Mouse (Mus musculus): ENCODE data around the gene Slc25a34. TPM values are rescaled to one million over a fixed set of nuclear protein-coding genes. Genes with fewer than 3 reads are reported as not detected.

The Slc25a34 gene
- total RNA-seq, 2 experiments from 2014 or later: 14.7 to 14.8 TPM

DNA sequence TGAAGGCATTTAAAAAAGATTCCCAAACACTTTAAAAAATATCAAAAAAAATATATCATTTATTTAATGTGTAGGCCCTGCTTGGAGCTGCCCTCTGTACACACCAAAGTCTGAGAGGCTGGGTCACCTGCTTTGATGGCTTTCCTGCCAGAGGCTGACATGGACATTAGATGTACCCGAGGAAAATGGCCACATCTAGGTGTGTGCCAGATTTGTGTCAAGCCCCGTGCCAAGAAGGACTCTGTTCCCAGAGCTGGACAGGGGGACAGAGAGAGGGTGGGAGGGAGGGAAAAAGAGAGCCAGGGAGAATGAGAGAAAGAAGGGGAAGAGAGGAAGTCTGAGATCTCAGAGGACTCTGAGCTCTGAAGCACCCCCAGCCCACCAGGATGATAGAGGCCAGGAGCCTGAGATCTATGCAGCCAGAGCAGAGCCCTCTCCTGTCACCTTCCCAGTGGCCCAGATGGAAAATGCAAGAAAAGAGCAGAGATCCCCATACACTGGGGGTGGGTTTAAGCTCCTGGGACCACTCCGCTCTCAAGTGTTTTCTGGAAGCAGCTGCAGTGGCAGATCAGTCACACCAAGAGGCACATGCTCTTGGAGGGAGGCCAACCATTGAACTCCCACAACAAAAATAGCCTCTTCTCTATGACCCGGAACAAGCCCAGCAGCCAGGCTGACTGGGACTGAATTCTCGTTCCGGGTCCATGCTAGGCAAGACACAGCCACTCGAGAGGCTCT lies 19.7 kb upstream of the Slc25a34 start:
- DNase-seq: peak; percentile 73

DNA sequence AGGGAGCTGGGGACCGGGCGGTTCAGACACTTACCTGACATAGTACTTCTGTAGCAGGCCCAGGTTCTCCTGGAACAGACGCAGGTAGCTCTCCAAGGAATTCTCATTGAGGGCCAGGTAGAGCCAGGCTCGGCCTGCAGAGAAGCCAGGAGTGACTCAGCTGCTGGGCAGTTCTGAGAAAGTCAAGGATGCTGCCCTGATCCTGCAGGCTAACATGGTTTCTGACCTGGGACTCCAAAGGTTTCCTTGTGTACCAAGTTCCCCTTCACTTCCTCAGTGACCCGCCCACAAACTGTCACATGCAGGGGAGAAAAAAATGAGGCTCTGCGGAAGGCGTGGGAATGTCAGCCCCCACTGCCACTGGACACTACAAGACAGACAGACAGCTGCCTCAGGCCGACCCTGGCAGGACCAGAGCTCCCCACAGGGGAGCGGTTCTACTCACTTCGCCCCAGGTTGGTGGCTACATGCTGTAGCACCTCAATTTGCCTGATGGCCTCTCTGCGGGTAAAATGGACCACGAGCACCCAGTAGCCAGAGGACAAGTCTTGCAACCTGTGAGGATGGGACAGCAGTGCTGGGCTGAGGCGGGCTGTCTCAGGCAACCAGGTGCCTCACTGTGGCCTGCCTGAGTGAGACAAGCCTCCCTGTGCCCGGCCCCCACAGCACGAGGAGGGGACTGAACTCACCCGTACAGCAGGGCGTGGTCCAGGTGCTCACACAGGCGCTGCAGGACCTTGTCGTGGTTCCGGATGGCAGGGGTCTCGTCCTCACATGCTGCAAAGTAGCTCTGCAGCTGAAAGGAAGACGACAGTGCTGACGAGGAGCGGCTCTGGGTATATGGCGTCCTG lies 18.6 kb upstream of the Slc25a34 start:
- DNase-seq: no peak

DNA sequence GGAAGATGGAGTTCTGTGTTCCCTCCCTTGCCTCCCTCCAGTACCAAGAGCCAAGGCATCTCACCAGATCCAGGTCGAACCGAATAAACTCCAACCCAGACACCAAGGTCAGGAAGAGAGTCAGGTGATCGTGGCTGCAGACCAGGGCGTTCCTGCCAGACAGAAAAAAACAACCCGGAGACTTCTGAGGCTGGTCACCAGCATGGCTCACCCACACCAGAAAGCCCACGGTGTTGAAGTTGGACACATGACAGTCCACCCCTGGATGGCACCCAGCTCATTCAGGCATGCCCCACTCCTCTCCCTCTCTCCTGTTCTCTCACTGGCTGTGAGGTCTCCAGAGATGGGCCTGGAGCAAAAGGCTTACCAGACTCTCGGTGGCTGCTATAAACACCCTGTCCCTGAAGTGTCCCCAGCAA lies 17.7 kb upstream of the Slc25a34 start:
- DNase-seq: peak; percentile 66

DNA sequence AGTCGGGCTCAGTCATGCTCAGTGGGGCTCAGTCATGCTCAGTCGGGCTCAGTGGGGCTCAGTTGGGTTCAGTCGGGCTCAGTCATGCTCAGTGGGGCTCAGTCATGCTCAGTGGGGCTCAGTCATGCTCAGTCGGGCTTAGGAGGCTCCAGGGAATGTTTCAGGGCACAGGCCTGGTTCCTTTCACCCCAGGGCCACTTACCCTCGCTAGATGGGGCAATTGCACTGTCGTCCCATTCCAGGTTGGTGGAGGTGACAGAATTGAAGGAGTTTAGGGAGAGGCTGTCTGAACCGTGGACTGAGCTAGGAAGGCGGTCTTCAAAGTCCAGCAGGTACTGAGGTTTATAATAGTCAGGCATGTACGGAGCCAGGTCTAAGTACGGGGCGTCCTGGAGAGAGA lies 15.9 kb upstream of the Slc25a34 start:
- no peak for DNase-seq

DNA sequence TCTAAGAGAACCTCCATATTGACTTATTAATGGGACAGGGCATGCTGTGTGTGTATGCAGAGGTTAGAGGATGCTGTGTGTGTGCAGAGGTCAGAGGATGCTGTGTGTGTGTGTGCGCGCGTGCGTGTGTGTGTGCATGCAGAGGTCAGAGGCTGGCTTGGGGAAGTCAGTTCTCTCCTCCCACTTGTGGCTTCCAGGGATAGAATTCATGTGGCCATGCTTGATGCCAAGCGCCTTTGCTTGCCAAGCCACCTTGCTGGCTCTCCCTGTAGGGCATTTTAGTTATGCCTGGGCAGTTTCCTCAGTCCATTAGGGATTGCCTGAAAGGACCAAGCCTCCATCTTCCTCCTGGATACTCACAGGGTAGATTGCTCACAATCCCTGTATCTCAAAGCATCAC lies 13.1 kb upstream of the Slc25a34 start:
- no peak for DNase-seq

DNA sequence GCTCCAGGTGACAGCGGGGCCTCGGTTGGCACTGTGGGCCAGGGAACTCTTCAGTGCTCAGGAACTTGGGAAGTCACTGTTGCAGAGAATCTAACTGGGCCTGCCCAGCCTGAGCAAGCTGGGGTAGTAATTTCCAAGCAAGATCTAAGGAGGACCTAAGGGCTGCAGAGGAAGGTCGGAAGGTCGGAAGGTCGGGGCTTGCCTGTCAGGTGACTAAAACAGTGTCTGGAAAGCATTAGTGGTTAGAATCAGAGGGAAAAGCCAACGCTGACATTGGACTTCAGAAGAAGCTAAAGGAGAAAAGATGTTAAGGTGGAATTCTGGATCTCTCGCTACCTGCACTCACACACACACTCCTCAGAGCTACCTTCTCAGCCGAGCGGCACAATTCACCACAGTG lies 12.4 kb upstream of the Slc25a34 start:
- DNase-seq: no peak

DNA sequence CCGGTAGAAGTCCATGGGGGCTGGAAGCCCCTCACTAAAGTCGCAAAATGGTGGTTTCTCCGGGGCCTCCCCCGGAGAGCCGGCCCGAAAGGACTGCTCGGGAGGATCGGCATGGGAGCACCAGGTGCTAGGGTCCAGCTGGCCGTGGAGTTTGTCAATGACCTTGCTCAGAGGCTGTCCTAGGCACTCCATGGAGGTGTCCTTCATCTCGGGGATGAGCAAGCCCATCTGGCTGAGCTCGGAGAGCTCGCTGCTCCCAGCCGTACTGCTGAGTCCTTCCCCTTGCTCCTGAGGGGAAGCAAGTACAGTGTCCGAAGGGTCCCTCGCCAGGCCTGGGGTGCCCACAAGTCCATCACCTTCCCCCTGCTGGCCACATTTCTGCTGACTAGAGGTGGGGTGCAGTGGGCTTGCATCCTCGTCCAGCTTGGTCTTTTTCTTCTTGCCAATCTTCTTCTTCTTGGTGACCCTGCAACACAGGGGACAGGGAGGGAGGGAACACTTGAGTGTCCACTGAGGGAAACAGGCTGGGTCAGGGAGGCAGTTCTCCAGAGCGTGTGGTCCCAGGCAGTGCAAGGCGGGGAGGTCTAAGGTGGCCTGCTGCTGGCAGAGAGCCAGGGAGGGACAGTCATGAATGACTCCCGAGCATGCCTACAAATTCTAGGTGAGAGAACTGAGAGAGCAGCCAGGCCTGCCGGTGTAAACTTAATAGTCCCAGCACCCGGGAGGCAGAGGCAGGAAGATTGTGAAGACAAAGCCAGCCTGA lies 8.7 kb upstream of the Slc25a34 start:
- no peak for DNase-seq

DNA sequence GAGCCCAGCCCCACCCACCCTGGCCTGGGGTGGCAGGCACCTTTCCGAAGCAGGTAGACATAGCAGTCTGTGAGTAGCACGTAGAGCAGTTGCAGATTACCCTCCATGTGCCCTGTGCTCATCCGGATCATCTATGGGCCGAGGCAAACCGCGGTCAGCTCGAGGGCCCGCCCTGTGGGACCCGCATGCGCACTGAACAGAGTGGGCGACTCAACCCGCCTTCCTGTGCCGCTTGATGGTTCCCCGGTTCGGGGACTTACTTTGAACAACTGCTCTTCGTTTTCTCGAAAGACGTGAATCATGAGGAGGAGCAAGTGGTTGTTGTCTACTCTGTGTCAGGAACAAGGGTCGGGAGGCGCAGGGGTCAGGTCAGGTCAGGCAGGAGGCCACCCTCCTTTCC lies 7.6 kb upstream of the Slc25a34 start:
- no peak for DNase-seq

DNA sequence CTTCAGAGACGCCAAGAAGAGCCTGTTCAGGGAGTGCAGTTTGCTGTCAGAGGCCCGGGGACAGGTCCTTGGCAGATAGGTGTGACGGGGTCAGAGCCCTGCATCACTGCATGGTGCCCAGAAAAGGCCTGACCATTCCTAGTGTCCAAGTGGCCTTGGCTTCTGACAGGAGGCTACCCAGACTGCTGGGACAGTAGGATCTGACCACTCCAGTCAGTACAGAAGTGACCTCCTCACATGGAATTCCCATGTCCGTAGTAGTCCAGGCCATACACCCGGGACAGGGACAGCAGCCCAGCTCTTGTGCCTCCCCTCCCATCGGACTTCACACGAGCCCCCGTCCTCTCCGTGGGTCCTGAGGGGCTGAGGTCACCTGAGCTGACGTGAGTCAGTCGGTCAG lies 6.4 kb upstream of the Slc25a34 start:
- no peak for DNase-seq

DNA sequence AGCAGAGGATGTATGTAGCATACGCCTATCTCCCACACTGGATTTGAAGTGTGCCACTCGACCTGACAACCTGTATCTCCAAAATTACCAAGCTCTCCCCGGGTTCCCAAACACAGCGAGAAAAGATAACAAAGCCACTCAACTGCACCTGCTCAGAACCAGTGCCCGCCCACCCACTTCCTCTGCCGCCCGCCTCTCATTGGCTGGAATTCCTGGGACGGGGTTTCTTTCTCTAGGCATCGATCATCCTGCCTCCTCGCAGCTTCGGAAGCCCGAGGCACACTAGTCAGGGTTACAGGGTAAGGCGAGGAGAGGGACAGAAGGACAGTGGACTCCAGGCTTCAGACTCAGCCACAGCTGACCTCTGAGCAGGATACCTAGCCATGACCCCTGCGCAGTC lies 5.0 kb upstream of the Slc25a34 start:
- DNase-seq: no peak

DNA sequence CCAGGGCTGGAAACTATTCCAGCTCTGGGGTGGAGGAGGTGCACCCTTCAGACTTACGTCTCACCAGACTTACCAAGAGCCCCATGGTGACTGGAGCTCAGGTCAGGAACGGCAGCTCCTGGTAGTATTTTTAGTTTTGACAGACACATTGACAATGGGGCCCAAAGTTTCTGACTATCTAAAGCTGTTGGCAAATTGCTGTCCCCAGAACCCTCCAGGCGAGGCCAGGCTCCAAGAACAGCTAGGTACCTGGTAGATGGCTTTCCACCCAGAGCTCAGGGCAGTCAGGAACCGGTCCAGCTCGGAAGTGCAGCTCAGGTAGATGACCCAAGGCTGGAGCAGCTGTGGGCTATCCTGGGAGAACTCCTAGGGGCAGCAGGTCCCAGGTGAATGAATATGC lies 3.9 kb upstream of the Slc25a34 start:
- no peak for DNase-seq

DNA sequence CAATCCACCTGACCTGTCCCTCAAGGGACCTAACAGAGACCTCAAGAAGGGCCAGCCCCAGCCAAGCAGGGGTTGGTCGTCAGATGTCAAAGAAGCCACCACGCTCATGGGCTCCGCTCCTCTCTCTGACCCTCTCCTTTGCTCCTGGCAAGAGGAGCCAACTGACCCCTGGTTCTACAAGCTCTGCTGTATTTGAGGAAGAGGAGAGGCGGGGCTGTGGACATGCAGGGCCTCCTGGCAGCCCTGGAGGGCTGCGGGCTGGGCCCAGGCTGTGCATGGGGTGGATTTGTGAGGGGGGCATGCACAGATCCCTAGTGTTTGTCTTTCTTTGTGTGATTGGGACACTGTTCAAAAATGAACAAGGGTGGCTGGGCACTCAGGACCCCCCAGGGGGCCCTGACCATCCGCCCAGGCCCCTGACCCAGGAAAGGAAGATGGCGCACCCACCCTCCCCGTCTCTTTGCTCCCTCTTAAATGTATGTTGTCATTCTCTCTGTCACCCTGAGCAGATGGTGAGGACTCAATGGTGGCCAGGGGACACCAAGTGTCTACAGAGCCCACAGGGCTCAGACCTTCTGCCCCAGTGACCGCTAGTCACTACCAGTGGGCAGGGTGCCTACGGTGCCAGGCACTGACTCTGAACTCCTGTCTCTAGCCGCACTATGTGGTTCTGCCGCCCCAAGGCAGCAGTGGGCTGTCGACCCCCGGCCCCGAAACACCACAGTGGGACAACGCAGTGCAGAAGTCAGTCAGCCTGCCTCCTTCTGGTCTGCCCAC lies 2.3 kb upstream of the Slc25a34 start:
- DNase-seq: no peak

DNA sequence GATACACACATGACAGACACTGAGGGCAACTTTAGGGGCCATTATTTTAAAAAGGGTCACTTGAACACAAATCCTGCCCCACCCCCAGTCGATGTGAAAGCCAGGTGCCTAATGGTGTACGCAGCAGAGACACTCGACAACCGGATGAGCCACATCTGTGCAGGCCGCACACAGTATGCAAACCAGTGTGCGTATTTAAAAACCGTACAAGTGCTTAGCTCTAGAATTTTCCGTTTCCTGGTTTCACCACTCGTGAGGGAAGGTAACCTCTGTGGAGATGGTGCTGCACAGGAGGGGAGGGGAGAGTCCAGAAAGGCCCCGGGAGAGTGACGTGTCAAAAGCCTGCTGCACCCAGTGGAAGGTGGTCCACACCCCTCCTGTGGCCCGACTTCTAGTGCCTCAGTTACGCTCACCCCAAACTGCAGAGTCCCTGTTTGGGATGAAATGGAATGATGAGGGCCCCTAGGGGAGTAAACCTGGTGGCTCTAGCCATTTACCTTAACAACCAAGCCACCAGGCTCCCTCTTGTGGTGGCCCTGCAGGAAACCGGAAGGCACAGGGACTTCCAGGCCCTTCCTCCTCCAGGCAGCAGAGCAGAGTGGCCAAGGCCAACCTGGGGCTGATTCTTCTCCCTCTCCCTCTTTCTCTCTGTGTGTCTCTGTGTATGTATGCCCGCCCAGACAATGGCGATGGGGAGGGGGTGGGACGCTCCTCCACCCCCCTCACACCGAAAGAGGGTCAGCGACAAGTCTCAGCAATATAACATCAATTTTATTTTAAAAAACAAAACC lies 1.6 kb upstream of the Slc25a34 start:
- no peak for DNase-seq

DNA sequence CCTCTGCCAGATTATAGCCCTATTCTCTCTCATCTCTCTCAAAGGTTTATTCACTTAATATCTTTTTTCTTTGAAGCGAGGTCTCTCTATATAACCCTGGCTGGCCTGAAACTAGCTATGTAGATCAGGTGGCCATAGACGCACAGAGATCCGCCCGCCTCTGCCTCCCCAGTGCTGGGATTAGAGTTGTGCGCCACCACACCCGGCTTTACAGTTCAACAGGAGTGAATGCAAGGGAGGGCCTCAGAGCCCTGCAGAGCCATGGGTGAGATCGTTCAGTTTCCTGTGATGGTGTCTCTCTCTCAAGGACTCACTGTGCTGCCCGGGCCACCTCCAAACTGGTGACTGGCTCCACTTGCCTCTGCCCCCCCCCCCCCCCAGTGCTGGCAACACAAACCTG lies 513 bp upstream of the Slc25a34 start:
- no peak for DNase-seq

DNA sequence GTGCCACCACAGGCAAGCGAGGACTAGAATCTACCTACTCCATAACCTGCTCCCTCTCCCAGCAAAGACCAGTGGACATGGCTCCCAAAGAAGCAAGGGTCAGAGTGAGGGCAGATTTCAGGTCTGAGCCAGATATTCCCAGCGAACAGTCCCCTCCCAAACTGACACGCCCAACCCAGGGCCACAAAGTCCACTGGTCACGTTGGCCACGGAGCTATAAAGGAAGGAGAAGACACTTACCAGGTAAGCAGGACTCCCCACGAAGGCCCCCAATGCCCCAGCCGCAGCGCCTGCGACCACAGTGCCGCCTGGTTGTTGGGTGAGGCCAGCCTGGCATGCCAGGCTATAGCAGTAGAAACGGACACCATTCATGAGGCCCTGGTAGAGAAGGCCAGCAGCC lies 584 bp downstream of the Slc25a34 start:
- DNase-seq: no peak

DNA sequence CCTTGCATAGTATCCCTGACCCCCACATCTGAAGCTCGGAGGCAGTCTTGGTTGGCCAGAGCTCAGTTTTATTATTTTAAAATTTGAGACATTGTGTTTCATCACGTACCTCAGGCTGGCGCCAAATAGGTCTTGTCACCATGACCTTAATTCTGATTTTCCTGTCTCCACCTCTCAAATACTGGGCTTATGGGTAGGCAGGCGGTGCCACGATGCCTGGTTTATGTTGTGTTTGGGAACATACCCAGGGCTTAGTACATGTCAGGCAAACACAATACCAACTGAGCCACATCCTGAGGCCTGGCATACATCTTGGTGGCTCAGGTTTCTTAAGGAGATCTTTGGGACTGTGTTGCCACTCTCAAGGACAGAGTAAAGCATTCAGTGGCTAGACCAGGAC lies 1.0 kb downstream of the Slc25a34 start:
- no peak for DNase-seq

DNA sequence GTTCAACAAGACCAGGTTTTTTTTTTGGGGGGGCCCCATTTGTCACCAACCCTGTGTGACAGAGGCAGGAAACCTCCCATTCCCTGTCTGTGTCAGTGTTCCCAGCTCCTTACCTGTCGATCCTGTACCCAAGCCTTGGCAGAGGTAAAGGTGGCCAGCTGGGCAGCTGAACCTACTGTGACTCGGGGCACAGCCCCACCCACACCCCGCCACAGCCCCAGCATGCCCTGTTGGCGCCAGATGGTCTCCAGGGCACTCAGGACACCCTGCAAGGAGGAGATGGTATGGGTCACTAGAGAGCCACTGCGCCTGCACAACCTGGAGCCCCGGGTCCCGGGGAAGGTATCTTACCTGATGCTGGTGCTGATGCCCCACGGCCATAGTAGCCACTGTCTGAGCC lies 1.5 kb downstream of the Slc25a34 start:
- no peak for DNase-seq

DNA sequence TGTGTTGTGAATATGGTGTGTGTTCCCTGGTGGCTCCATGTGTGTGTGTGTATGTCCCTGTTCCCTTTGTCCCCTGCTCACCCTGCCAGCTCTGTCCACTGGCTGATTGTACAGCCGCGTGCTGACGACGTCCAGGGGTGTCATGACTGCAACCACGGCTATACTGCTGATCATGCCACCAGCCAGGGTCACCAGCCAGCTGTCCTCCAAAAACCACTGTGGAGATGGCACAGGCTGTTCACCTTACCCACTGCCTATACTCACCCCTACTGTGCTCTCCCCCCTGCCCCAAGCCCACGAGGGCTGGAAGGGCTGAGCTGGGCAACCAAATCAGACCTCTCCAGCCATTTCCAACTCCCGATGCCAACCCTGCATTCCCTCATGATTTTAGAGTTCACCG lies 2.3 kb downstream of the Slc25a34 start:
- DNase-seq: no peak

DNA sequence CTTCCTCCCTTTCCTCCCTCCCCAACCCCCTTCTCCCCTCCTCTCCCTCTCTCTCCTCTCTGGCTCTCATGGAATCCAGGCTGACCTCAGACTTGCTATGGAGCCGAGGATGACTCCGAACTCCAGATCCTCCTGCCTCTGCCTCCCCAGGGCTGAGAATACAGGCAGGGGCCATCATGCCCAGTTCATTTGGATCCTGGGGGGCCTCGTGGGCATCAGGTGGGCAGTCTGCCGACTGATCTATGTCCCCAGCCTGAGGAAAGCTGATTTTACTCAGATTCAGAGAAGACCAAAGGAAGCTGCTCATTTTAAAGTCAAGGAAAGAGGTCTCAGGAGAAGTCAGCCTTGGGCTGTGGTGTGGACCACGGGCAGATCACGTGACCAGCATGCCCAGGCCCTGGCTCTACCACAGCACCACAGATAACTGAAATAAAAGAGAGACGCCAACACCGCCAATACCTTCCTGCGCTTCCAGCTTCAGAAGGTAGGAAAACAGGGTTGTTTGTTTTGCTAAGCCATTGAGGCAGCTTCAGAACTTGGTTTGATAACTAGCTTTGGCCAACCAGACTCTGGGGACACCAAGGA lies 4.2 kb downstream of the Slc25a34 start:
- no peak for DNase-seq

DNA sequence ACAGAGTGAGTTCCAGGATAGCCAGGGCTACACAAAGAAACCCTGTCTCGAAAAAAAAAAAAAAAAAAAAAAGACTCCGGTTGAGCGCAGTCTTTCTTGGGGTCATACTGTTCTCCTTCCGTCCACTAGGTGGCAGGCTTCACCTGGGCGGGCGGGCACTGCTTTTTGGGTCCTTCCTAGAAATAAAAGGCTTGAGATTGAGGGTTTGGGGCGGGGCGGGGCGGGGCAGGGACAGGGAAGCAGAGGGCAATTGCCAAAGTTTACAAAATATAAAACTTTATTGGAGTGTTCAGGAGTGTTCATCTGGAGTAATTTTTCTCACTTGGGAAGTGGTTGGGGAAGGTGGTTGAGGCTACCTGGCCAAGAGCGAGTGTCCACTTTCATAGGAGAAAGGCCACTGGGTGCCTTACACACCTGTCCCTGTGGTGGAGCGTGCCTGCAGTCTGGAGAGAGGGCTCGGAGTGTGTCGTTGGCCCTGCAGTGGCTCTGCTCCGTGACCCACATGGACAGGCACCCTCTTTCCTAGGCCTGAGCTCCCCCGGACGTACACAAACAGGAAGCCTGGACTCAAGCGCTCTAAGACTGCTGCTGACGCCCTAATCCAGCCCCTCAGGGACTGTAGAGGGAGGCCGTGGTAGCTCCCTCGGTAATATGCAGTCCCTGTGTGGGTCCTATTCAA lies 4.9 kb downstream of the Slc25a34 start, which contains the start of gene Tmem82:
Gene Tmem82 (minus strand): TSS at position 69 of the 679 bp plus-strand sequence.
- DNase-seq: no peak
